ENCODE assay signal across 10 mouse cellular contexts in genomic region chr5:36293109-36293900, GRCm38 (mm10).
DNase-seq lines count a peak whose midpoint lies in the region; ATAC-seq and TF ChIP-seq lines count a peak whose summit lies in the region.
"Had no signal": no experiment of that assay in that cellular context is flagged by ENCODE, and none has a peak within 500 bp of the region (broad histone marks: within the 10 kb centered on the region; RNA-seq: fewer than 3 reads in every experiment).

No protein-coding gene starts in this region.

- no peak for ATAC-seq in heart, embryonic 11.5 days (replicated peaks; ENCODE audit: insufficient number of reproducible peaks, low FRiP score, low TSS enrichment)
- ATAC-seq in embryonic facial prominence, embryonic 14.5 days (ENCODE audit: low read depth): peak; percentile 10
- no peak for ATAC-seq in cerebellum, adult (ENCODE audit: insufficient number of reproducible peaks, low FRiP score, low TSS enrichment)

- H3K4me1 ChIP-seq in heart, embryonic 11.5 days (ENCODE audit: control insufficient read depth, insufficient read depth, low read length): peaks cover 22% of the 10 kb centered on the region
- H3K4me1 ChIP-seq in embryonic facial prominence, embryonic 14.5 days (ENCODE audit: control insufficient read depth, insufficient read depth, low read length): peaks cover 17% of the 10 kb centered on the region
- H3K4me1 ChIP-seq in cerebellum, adult 2 months (ENCODE audit: control insufficient read depth, insufficient read depth, low read length): no peaks in the 10 kb centered on the region

- WGBS in heart, embryonic 11.5 days (ENCODE audit: insufficient replicate concordance): 57% methylated on average over 11 of the region's 11 CpGs
- 39% methylated on average over 11 of the region's 11 CpGs for WGBS in embryonic facial prominence, embryonic 14.5 days
- 59% methylated on average over 11 of the region's 11 CpGs for WGBS in cerebellum, adult 2 months

- H3K27ac ChIP-seq in heart, embryonic 11.5 days (ENCODE audit: low read depth, low read length): no peak overlapping the region; the same call in 1 of the 2 replicates
- H3K27ac ChIP-seq in embryonic facial prominence, embryonic 14.5 days (replicated peaks; ENCODE audit: low read depth, low read length): peak overlapping the region; percentile 33; the same call in 1 of the 2 replicates
- H3K27ac ChIP-seq in cerebellum, adult 2 months (ENCODE audit: insufficient read depth, low read length): no peak overlapping the region
- H3K27ac ChIP-seq: kidney, postnatal 0 days; liver, embryonic 14.5 days had no signal

- TF ChIP-seq POLR2A in cerebellum, adult 2 months (IDR thresholded peaks at IDR 0.05; ENCODE audit: borderline replicate concordance, insufficient read depth, low read length): no peak

- H3K9me3 ChIP-seq in heart, embryonic 11.5 days (replicated peaks; ENCODE audit: control insufficient read depth, low read length): no peaks in the 10 kb centered on the region
- H3K9me3 ChIP-seq in embryonic facial prominence, embryonic 14.5 days (ENCODE audit: control insufficient read depth, low read length): no peaks in the 10 kb centered on the region

- peak; percentile 23 to 27 for DNase-seq in heart, adult 18-20 months
- peak; percentile 72 for DNase-seq in embryonic facial prominence, embryonic 14.5 days (ENCODE audit: low spot score)
- DNase-seq in kidney, postnatal 10 days: peak; percentile 27
- DNase-seq in lung, postnatal 10 days: peak; percentile 34
- DNase-seq in cerebellum, adult 2 months: no peak
- no peak for DNase-seq in thymus, postnatal 0 days (ENCODE audit: low spot score)

- no peak for TF ChIP-seq CTCF in cerebellum, adult 2 months (IDR thresholded peaks at IDR 0.05; ENCODE audit: borderline replicate concordance, insufficient read depth, low read depth, low read length)

- no peaks in the 10 kb centered on the region for H3K27me3 ChIP-seq in heart, embryonic 11.5 days (ENCODE audit: control insufficient read depth, insufficient read depth, low read length)
- no peaks in the 10 kb centered on the region for H3K27me3 ChIP-seq in embryonic facial prominence, embryonic 14.5 days (replicated peaks; ENCODE audit: control insufficient read depth, insufficient read depth, low read length)
- no peaks in the 10 kb centered on the region for H3K27me3 ChIP-seq in cerebellum, adult 2 months (ENCODE audit: control insufficient read depth, insufficient read depth, low read length)

- H3K9ac ChIP-seq in heart, embryonic 11.5 days (ENCODE audit: low read depth, low read length): no peak overlapping the region
- H3K9ac ChIP-seq in embryonic facial prominence, embryonic 14.5 days (ENCODE audit: low read depth, low read length): no peak overlapping the region
- H3K9ac ChIP-seq: liver, embryonic 14.5 days had no signal

- H3K4me2 ChIP-seq in heart, embryonic 11.5 days: no peak overlapping the region
- no peak overlapping the region for H3K4me2 ChIP-seq in embryonic facial prominence, embryonic 14.5 days (ENCODE audit: low read depth, low read length)

- H3K36me3 ChIP-seq in heart, embryonic 11.5 days (ENCODE audit: control insufficient read depth, insufficient read depth, low read length): no peaks in the 10 kb centered on the region
- H3K36me3 ChIP-seq in embryonic facial prominence, embryonic 14.5 days (ENCODE audit: control insufficient read depth, insufficient read depth, low read length): no peaks in the 10 kb centered on the region

- no peak overlapping the region for H3K4me3 ChIP-seq in heart, embryonic 11.5 days (ENCODE audit: low read depth, low read length)
- H3K4me3 ChIP-seq in embryonic facial prominence, embryonic 14.5 days (ENCODE audit: low read depth, low read length): no peak overlapping the region
- no peak overlapping the region for H3K4me3 ChIP-seq in cerebellum, adult 2 months (replicated peaks; ENCODE audit: insufficient read depth, low read depth, low read length)

Comparison
In these comparisons a context has a peak if more than half of its experiments do, and no peak if none do; other contexts are left out.
1. DNase-seq: peak in heart, adult 18-20 months (2 of 2), embryonic facial prominence, embryonic 14.5 days (single experiment), kidney, postnatal 10 days (single experiment) and lung, postnatal 10 days (single experiment); none in cerebellum, adult 2 months (0 of 2) and thymus, postnatal 0 days (single experiment).